Mouse (Mus musculus) frontal cortex, adult (tissue): ENCODE measurements at regions not wholly inside any gene's neighbourhood (a gene's known extent, or its start where the extent isn't known, plus 50 kb on each side); places are given as distances from the start of the nearest gene placed in this dataset.

Experiments
- ATAC-seq: cut with Nextera tagmentation; 2 replicates; pipeline ENCODE4 v1.9.2; 2017; ENCODE audit warnings: mild to moderate bottlenecking, moderate library complexity, mixed read lengths; ENCODE audit not compliant: low TSS enrichment

DNA sequence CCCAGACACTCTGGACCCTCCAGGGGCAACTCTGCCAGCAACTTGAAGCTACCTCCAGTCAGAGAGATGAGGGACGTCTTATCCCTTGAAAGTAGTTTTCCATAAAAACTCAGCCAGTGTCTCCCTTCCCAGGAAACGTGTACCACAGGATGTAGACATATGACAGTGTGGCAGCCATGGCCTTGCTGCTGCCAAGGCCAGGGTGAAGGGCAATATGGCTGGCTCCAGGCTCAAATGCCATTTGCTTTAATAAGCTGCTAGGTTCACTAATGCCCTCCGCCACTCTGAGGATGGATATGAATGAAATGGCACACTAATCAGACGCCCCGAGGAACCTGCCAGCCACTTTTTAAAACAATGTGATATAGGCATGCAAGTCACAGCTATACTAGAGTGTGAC is 241.2 kb upstream of the Prox1 start:
- ATAC-seq, result no peak

DNA sequence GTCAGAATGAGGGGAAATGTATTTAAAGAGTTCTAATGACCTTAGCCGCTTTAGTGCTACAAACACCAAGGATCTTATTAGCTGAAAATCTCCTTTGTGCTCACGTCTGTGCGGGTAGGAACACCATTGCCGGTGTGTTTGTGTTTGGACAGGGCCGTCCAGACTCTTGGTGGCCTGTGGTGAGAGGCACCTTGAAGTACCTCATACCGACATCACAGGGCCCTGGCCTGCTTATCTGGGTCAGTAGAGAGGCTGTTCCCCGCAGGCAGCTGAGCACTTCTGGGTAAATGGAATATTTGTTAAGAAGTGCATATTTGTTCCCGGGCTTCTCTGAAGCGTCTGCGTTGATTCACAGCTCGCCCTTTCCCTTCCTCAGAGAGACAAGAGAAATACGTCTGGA is 232.8 kb upstream of the Prox1 start:
- no peak for ATAC-seq

DNA sequence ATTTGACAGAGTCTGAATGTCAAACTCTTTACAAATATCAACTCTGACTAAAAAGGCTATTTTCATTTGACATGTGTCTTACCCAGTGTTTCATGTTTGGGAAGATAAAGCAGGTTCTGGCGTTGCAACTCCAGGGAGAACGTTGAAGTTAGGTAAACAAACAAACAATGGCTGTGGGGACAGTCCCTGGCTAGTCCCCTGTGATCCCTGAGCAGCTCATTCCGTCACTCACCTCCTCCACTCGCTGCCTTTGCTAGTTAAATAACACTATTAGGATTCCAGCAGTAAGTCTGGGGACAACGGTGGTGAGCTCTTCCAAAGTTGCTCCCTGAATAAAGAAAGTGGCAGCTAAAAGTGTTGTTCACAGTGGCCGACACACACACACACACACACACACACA is 227.8 kb upstream of the Prox1 start:
- no peak for ATAC-seq

DNA sequence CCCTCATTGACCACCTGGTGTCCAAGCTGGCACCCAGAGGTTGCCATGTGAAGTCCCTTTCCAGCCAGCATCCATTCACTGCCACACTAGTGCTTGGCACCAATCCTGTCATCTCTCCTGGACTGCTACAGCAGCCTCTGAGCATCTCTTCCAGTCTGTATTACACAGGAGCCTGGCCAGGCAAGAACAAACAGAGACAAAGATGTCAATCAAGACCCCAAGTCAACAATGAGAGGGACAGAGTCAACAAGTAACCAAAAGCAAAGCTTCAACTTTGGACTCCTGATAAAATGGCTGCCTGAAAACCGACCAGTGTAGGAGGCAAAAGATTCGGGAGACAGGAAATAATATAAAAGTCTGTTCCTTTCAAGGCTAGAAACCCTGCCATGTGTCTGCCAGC is 227.3 kb upstream of the Prox1 start:
- no peak for ATAC-seq

DNA sequence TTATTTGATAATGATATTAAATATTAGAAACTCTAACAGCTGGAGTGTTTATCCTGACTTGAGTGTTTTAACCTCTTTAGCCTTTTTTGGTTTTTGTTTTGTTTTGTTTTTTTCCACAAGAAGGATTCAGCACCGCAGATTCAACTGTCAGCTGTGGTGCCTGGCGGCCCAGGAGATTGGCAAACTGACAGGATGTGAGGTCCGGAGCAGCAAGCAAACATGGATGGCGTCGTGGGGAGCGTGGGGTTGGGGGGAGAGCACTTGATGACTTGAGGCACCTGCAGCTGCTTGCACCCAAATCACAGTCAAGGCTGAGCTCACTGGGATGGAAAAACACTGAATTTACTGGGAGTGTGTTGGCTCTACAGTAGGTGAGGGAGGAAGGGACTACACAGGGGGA is 222.5 kb upstream of the Prox1 start:
- no peak for ATAC-seq

DNA sequence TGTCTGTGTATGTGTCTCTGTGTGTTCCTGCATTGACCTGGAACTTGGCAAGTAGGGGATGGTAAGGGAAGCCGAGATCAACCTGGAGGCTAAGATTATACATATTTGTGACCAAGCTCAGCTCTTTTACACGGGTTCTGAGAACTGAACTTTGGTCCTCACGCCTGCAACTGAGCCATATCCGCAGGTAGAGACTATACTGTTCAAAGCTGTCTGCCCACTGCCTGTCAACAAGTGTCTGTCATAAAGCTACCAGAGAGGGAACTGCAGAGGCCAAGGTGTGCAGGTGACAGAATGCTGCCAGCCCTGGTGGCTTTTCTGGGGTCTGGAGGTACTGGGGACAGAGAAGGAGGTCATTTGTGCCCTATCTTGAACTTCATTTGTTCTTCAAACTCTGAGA is 218.3 kb upstream of the Prox1 start:
- ATAC-seq, result no peak

DNA sequence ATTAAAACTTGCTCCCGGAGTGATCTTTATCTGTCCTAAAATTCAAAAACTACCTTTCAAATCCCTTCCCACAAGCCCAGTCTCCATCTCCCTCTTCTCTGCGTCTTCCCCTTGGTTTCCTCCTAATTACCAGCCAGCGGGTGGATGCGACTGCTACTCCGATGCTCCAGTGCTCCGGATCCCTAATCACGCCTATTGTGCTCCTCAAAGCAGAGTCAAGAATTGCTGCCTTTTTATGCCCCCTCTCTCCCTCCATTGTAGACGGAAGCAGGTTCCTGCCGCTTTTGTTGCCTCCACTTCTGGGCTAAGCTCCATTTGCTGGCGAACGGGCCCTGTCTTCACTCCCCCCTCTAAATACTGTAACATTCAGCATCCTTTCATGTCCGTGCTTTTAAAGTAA is 214.0 kb upstream of the Prox1 start:
- ATAC-seq, result no peak

DNA sequence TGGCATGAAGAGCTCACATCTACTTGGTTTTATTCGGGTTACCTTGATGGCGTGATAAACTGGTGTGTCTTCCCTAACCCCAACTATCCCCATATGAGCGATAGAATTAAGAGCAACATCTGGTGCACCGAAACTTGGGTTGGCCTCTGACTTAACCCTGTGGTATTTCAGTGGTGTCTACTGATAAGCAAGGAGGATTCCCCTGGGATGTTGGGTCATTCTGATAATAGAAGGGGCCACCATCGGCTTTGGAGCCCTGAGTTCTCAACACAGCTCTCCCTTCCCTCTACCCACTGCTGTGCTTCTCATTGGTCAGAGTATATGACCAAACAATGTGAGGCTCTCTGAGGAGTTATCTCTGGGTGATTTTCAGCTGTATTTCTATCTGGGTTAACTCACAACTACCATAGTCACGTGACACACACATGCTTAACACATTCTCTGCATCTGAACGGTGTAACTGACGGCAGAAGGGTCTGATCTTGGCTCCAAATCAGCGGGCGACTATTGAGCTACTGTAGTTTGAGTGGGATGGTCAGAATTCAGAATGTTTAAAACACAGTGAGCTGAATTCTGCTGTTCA is 212.8 kb upstream of the Prox1 start:
- ATAC-seq, result no peak

DNA sequence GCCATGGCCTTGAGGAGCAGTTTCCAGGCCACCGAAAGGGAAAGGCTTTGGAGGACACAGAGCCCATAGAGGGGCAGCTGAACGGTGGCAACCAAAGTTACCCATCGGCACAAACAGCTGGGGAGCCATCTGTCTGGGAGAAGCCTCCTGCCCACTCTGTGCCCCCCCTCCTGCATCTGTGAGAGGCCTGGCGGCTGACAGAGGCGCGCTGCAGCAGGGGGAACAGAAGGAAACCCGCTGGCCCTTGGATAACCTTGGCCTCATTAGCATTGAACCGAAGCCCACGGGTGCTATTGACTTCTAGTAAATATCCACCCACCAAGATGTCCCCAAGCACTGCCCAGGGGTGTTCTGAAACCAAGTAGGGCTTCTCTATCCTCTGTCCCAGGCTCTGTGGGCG is 209.6 kb upstream of the Prox1 start:
- ATAC-seq, result no peak

DNA sequence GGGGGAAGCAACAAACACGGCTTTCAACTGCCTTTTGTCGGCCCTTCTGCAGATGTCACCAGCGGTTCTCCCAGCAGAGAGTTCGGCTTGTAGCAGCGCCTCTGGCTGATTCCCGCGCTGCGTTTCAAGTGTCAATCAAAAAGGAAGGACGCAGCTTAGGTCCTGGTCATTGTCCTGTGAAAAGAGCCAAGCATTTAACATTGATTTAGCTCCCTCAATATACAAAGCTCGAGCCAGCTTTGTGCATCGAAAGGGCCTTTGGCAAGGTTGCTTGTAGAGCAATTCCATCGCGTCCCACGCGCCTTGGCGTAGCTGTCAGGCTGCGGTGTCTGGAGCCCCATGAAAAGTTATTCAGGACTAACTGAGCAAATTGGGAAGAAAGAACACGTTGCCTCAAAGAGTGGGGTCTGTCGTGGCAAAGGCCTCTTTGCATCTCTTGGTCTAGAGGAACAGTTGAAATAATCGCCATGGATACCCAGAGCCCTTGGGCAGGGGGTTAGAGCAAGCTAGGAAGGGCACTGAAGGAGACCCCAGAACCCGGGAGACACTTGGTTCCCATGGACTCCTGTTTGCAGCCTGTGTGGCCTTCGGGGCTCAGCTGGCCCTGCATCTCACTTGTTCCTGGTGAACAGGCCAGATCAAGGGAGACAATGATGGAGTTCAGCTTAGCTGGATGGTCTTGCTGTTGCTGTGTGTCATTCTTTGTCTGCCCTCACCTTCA is 204.8 kb upstream of the Prox1 start:
- ATAC-seq, result no peak

DNA sequence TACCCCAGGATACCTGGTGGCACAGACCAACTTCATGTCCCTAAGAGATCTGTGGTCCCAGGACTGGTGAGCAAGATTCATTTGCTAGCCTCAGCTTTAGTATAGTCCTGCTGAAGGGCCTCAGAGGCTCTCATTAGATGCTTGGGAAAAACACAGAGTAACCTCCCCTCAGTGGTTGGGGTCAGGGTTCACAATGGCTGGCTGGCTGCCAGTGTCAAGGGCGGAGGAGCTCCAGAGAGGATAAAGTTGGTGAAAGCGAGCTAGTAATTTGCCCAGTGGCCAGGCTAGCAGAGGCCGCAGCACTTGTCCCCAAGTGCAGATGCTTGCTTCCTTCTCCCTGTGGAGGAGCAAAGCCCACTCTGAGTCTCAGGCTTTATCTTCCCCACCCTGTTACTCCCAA is 203.8 kb upstream of the Prox1 start:
- ATAC-seq, result no peak

DNA sequence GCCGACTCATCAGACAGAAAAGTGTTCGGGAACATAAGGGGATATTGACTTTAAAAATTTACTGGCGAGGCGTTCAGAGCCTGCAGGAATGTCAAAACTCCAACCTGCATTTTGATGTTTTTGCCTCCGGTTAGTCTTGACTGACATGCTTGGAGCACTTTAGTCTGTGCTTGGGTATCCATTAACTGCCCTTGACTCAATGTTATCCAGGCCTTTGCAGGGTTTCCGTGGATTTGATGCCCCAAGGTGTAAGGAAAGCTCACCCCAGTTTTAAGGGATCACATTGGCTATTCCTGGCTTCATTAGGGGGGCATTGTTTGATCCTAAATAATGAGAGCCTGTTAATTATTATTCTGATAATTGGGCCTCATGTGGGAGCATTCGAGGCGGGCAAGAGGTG is 196.1 kb upstream of the Prox1 start:
- ATAC-seq, result no peak

DNA sequence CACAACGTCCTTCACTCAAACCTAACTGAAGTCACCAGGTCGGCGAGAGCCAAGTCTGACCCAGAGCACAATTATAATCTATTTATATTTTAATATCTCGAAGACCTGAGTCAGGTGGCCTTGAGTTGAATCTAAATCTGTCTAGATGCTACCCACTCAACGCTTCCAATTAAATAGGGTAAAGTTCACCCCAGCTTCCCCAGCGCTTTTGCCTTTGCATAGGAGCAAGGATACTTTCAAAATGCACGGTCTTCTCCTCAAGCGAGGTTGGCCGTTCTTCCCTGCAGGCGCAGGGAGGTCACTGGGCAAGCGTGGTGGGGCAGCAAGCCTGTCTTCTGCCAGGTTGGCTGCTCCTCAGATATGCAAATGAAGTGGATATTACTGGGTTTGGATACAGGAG is 194.6 kb upstream of the Prox1 start:
- ATAC-seq, result no peak

DNA sequence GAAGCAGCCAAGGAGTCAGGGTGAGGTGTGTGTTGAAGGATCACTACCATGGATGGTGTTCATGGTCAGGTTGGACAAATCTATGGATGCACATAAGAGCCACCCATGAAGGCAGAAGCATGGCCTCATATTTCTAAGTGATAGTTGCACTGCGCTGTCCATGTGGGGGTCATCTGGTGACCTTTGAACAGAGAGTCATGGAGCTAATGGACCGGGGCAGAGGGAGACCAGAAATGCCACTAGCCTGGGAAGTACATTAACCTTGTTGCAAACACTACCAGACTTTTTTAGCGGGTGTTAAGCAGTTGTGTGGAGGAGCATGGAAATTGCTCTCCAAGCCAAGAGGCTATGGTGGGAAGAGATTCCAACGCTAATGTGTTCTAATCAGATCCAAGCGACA is 190.1 kb upstream of the Prox1 start:
- no peak for ATAC-seq

DNA sequence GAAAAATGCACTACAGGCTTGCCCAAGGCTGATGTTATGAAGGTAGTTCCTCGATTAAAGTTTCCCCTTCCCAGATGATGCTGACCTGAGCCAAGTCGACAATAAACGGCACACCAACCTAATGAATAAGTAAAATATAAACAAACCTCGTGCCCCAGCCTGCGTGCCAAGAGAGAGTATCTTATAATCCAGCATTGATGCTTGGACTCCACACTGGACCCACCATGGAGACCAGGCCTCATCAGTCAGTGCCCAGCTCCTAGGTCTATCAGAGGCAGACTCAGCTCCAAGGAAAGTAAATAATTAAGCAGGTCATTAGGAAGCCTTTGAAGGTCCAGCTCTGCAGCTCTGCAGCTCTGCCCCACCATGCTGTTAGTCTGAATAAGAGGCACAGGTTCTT is 187.3 kb upstream of the Prox1 start:
- ATAC-seq, result no peak

DNA sequence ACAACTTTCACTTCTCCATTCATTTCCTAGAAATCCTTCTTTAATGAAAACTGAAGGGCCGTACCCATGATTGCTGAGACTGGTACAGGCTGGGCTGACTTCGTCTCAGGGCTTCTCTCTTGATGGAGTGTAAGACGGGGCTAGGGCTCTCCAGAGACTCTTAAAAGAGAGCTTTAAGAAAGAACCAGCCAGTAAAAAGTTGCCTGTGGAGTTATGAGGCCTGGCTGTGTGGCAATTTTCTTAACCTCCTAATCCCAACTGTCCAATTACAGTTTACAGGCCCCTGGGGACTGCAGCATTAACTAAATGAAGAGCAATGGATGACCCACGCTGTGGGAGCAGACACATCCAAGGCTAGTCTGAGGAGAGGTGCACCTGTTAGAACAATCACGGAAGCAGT is 177.1 kb upstream of the Prox1 start:
- ATAC-seq, result no peak

DNA sequence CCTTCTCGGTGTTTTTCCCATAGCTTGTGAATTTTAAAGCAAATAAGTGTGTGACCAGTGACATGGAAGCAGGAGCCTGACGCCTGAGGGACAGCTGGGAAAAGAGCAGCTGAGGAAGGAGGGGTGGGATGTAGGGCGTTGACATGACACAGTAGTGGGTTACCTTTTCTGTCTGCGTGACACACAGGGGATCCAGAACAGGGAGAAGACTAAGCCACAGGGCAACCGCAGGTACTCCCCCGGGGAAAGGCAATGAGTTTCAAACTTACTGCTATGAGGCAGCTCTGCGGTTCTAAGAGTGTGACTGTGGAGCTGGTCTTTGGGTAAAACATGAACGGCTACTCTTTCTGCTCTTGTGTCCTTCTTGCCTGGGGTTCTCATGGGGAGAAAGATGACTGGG is 170.2 kb upstream of the Prox1 start:
- ATAC-seq, result no peak

DNA sequence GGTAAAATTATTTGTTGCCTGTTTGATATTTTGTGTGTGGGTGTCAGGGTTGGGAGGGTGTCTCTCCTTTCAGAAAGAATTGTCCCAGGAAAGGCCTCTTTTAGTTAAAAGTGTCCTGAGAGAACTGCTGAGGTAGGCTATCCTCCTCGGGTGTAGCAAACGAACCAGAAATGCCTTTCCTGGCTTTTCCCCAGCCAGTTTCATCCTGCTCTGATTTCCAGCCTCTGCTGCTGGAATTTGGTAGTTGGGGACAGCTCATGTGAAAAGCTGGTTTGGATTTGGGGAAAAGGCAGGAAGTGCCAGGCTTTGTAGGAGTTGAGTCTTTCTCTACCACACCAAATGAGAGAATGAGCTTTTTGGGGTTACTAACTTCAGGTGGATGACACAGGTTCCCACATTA is 164.0 kb upstream of the Prox1 start:
- no peak for ATAC-seq

DNA sequence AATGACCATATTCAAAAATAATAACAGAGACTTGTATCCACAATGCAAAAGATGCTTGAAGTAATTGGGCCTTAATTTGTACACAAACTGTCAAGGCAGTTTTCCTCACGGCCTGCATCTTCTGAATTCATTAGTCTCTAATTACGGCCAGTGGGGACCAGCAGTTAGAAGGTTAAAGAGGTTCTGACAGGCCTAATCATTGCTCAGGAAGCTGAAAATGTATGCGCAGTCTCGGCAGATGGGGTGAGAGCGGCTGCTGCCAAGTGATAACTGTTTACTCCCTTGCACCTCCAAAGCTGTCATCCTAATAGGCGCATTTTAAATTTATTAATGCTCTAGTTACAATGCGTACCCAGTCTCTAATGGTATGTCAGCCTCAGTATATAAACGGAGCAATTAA is 163.5 kb upstream of the Prox1 start:
- ATAC-seq, result no peak

DNA sequence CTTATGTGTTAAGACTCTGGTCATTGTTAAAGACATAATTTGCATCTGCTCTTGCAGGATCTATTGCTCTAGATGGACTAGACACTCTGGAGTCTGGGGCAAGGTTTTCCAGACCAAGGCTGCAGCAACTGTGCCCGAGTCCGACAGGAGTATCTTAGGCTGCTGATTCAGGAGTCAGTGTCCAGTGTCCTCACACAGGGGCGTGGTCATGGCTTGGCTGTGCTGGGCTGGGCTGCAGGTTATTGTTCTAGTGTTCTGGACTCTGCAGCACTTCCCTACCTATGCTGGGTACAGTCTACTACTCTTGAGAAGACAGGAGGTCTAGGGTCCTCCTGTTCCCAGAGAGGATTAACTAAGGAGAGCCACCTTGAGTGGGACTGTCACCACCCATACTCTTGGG is 161.5 kb upstream of the Prox1 start:
- no peak for ATAC-seq

DNA sequence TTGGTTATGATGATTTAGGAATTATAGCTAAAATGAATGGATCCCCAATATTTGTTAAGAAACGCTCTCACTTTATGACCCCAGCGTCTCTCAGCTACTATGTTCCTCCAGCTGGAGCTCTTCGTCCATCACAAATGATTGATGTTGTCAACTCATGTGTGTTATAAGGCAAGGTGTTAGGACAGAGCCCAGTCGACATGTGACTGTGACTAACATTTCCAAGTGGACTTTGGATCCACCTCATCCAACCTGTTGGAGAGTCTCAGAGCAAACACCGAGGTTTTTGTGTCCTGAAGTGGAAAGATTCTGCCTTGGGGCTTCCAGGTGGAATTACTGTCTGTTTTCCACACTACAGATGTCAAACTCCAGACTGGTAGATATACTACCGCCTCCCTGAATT is 154.0 kb upstream of the Prox1 start:
- ATAC-seq, result no peak

DNA sequence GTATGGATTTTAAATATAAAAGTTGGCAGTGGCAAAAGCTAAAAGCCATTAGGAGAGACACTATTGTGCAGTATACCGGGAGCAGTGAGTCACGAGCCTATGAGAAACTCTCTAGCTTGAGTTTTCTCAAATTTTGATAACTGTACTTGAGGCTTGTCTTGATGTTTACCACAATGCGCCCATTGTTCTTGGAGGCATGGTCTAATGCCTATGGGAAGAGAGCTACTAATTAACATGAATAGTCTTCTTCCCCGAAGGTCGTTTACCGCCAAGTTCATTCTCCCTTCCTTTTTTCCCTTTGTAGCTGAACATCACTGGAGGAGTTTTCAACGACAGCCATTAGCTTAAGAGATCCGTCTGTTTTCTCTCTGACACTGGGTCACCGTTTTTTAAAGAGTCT is 153.2 kb upstream of the Prox1 start:
- ATAC-seq, result no peak

DNA sequence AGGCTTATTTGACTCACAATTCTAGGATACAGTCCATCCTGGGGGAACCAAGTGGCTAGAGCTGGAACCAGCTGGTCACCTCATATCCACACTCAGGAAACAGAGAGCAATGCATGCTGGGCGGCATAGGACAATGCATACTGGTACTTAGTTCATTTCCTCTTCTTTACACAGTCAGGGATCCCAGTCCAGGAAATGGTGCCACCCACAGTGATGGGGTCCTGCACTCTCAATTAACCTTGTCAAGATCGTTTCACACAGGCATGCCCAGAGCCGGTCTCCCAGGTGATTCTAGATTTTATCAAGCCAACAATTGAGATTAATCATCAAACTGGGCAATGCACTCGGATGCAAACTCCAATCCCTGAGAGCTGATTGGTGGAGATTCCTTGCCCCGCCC is 145.7 kb upstream of the Prox1 start:
- ATAC-seq, result no peak

DNA sequence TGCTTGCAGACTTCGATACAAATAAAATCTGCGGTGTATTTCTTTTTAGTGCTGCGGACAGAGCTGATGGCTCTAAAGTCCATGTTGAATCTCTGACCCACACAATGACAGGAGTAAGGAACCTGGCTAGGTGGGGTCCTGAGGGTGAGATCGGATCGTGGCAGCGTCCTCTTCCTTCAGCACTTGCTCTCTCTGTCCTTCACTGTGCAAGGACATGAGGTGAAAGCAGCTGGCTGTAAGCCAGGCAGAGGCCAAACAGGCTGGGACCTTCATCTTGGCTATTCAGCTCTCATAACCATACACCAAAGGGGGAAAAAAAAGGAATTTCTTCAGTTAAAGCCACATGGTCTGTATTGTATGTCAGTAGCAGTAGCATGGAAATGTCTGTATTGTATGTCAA is 139.3 kb upstream of the Prox1 start:
- ATAC-seq, result no peak
